Mouse (Mus musculus): ENCODE data around the gene Ruvbl2. TPM values are rescaled to one million over a fixed set of nuclear protein-coding genes. Genes with fewer than 3 reads are reported as not detected.
"Not testable (repeated sequence)": the region's sequence is repeated elsewhere in the genome, so short reads cannot be mapped to it uniquely, and the experiment has no call there.

Ruvbl2 gene
- polyA plus RNA-seq (2012; ENCODE audit: insufficient read depth, low replicate concordance) = 90.5 and 244 TPM in 2 replicates

- H3K36me3 ChIP-seq (replicated peaks; ENCODE audit: low read length) = peaks cover 59% of the 10 kb centered on the region
- no peaks in the 10 kb centered on the region for H3K27me3 ChIP-seq (replicated peaks)
- no peak for TF ChIP-seq GATA1 (IDR thresholded peaks at IDR 0.05; ENCODE audit: borderline replicate concordance, low read length)
- no peak for TF ChIP-seq FLI1 (IDR thresholded peaks at IDR 0.05; ENCODE audit: low read length)
- peaks cover 45% of the 10 kb centered on the region for H3K4me1 ChIP-seq
- H3K9me3 ChIP-seq = no peaks in the 10 kb centered on the region
- no peak within 1 kb of the TSS for H3K4me3 ChIP-seq (replicated peaks)
Measured at GRCm38 (mm10) chr7:45437521-45438276, at the start of gene Ruvbl2. Gene Ruvbl2 (minus strand): TSS chr7:45438096.

DNA sequence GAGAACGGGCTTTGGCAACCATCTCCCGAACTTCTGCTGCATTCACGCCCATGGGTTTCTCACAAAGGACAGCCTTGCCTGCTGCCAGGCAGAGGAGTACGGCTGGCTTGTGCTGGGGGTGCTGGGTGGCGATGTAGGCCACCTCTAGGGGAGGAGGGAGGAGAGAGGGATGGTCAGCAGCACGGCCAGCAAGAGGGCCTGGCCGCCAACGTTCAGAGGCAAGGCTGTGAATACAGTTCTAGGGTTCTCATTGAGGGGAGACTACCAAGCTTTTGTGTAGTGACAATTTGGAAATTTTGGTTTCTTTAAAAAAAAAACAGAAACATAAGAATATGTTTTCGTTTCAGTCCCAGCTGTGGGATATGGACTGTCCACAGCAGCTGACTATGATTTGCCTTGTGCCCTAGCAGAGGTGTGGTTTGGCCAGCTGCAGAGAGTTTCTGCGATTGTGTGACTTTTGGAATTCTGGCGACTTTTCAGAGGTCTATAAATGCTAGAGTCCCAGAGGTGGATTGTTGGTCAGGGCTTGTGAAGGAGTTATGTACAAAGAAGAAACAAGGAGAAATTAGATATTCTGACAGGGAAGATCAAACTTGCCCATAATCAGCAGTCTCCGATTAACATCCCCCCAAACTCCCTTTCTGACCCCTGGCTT, 49.0 kb upstream of the Ruvbl2 start, which contains the start of gene Gm45808:
Gene Gm45808, minus strand, starts transcription at position 51 of the 655 bp plus-strand sequence.
- H3K4me3 ChIP-seq (replicated peaks) = no peak within 1 kb of the TSS
- no peaks in the 10 kb centered on the region for H3K9me3 ChIP-seq
- TF ChIP-seq GATA1 (IDR thresholded peaks at IDR 0.05; ENCODE audit: borderline replicate concordance, low read length) (no peak), FLI1 (IDR thresholded peaks at IDR 0.05; ENCODE audit: low read length) (no peak)
- peaks cover 45% of the 10 kb centered on the region for H3K4me1 ChIP-seq
- peaks cover 11% of the 10 kb centered on the region for H3K27me3 ChIP-seq (replicated peaks)
- peaks cover 2% of the 10 kb centered on the region for H3K36me3 ChIP-seq (replicated peaks; ENCODE audit: low read length)

DNA sequence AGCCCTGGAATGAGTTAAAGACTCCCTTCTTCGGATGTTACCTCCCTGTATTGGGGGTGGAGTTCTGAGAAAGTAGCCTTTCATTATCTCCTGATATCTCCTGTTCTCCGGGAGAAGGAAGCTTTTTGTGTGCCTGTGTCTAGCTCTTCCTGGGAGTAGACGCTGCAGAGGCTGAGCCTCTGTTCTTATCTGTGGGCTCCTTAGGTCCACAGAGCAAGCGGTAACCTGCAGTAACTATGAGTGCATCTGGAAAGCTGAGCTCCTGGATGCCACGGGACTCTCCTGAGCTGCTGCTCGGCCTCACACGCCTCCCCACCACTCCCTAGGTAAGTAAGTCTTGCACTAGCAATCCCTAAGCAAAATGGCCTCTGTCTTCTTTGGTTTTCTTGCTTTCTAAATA, 48.3 kb upstream of the Ruvbl2 start:
- TF ChIP-seq FLI1 (IDR thresholded peaks at IDR 0.05; ENCODE audit: low read length) (no peak), GATA1 (IDR thresholded peaks at IDR 0.05; ENCODE audit: borderline replicate concordance, low read length) (no peak)
- Histone ChIP-seq H3K4me3 (replicated peaks) (no peak overlapping the region), H3K27me3 (replicated peaks) (peaks cover 11% of the 10 kb centered on the region), H3K9me3 (no peaks in the 10 kb centered on the region), H3K4me1 (peaks cover 45% of the 10 kb centered on the region), H3K36me3 (replicated peaks; ENCODE audit: low read length) (no peaks in the 10 kb centered on the region)

DNA sequence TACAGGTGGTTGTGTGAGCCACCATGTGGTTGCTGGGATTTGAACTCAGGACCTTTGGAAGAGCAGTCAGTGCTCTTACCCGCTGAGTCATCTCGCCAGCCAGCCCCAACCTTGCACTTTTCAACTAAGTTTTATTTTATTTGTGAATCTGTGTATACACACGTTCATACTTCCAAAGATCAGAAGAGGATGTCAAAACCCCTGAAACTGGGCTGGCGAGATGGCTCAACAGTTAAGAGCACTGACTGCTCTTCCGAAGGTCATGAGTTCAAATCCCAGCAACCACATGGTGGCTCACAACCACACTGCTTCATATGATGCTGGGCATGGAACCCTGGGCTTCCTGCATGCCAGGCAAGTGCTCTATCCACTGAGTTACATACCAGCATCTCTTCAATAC, 47.1 kb upstream of the Ruvbl2 start:
- H3K4me3 ChIP-seq (replicated peaks) = not testable (repeated sequence)

DNA sequence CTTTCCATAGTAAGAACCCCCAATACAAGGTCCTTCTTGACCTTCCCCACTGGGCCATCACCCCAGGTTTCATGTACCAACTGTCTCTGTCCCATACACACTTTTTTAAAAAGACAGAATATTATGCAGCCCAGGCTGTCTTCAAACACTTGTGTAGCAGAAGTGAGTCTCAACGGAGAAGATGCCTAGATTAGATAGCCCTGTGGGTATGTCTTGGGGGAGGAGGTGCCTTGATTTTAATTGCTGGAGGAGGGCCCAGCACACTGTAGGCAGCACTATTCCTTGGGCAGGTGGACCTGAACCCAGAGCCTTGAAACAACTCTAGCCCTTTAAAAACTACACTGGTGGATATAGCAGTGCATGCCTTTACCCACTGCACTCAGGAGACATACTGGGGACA, 44.3 kb upstream of the Ruvbl2 start:
- Histone ChIP-seq H3K4me1 (peaks cover 24% of the 10 kb centered on the region), H3K27me3 (replicated peaks) (peaks cover 3% of the 10 kb centered on the region), H3K4me3 (replicated peaks) (no peak overlapping the region), H3K36me3 (replicated peaks; ENCODE audit: low read length) (no peaks in the 10 kb centered on the region), H3K9me3 (no peaks in the 10 kb centered on the region)
- no peak for TF ChIP-seq FLI1 (IDR thresholded peaks at IDR 0.05; ENCODE audit: low read length)
- no peak for TF ChIP-seq GATA1 (IDR thresholded peaks at IDR 0.05; ENCODE audit: borderline replicate concordance, low read length)

More for the DNA sequence above, 47.1 kb upstream of the Ruvbl2 start:
- not testable (repeated sequence) for H3K9me3 ChIP-seq; H3K36me3 ChIP-seq (replicated peaks; ENCODE audit: low read length)
- Histone ChIP-seq H3K27me3 (replicated peaks) (peaks cover 11% of the 10 kb centered on the region), H3K4me1 (peaks cover 39% of the 10 kb centered on the region)

DNA sequence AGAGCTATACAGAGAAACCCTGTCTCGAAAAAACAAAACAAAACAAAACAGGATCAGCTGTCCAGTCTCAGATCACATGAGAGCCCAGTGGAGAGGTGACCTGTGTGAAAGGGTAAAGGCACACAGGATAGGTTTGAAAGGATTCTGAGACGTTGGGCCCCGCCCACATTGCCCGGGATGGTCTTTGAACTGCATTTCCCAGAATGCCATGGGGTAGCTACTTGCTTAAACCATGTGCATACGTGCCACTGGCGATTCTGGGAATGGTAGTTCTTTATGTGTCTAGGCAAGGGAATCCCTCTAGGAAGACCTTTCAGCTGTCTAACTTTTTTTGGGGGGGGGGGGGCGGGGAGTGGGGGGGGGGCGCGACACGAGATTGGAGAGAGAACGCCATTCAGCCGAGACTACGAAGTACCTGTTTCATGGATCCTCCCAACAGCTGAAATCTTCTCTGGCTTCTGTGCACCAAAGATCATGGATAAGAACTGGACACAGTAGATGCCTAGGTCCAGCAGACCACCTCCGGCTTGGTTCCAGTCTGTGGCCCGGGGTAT, 43.6 kb upstream of the Ruvbl2 start, which contains the start of gene Tulp2:
Gene Tulp2, plus strand, starts transcription at position 504 of the 554 bp plus-strand sequence.
- TF ChIP-seq FLI1 (IDR thresholded peaks at IDR 0.05; ENCODE audit: low read length) = no peak
- TF ChIP-seq GATA1 (IDR thresholded peaks at IDR 0.05; ENCODE audit: borderline replicate concordance, low read length) = no peak
- H3K27me3 ChIP-seq (replicated peaks) = no peaks in the 10 kb centered on the region
- H3K9me3 ChIP-seq = no peaks in the 10 kb centered on the region
- no peak within 1 kb of the TSS for H3K4me3 ChIP-seq (replicated peaks)
- no peaks in the 10 kb centered on the region for H3K36me3 ChIP-seq (replicated peaks; ENCODE audit: low read length)
- peaks cover 24% of the 10 kb centered on the region for H3K4me1 ChIP-seq

GRCm38 (mm10) chr7:45480310-45480709, 42.4 kb upstream of the Ruvbl2 start:
- H3K36me3 ChIP-seq (replicated peaks; ENCODE audit: low read length); H3K27me3 ChIP-seq (replicated peaks): not testable (repeated sequence)
- peaks cover 24% of the 10 kb centered on the region for H3K4me1 ChIP-seq

GRCm38 (mm10) chr7:45478774-45479173, 40.9 kb upstream of the Ruvbl2 start:
- Histone ChIP-seq H3K27me3 (replicated peaks) (no peaks in the 10 kb centered on the region), H3K4me3 (replicated peaks) (no peak overlapping the region), H3K9me3 (0 out of 2 replicates have a peak, but pooled peaks cover under 1% of the 10 kb centered on the region), H3K36me3 (replicated peaks; ENCODE audit: low read length) (no peaks in the 10 kb centered on the region), H3K4me1 (peaks cover 29% of the 10 kb centered on the region)
- no peak for TF ChIP-seq FLI1 (IDR thresholded peaks at IDR 0.05; ENCODE audit: low read length)
- no peak for TF ChIP-seq GATA1 (IDR thresholded peaks at IDR 0.05; ENCODE audit: borderline replicate concordance, low read length)

More at GRCm38 (mm10) chr7:45480310-45480709, 42.4 kb upstream of the Ruvbl2 start:
- H3K4me3 ChIP-seq (replicated peaks); H3K9me3 ChIP-seq: not testable (repeated sequence)

- no peaks in the 10 kb centered on the region for H3K27me3 ChIP-seq (replicated peaks)
Measured at GRCm38 (mm10) chr7:45477003-45477402, 39.1 kb upstream of the Ruvbl2 start.

GRCm38 (mm10) chr7:45476453-45476852, 38.6 kb upstream of the Ruvbl2 start:
- TF ChIP-seq GATA1 (IDR thresholded peaks at IDR 0.05; ENCODE audit: borderline replicate concordance, low read length) = no peak
- TF ChIP-seq FLI1 (IDR thresholded peaks at IDR 0.05; ENCODE audit: low read length) = no peak
- Histone ChIP-seq H3K9me3 (0 out of 2 replicates have a peak, but pooled peaks cover 3% of the 10 kb centered on the region), H3K27me3 (replicated peaks) (no peaks in the 10 kb centered on the region), H3K4me1 (peaks cover 24% of the 10 kb centered on the region), H3K36me3 (replicated peaks; ENCODE audit: low read length) (no peaks in the 10 kb centered on the region), H3K4me3 (replicated peaks) (no peak overlapping the region)

More at GRCm38 (mm10) chr7:45477003-45477402, 39.1 kb upstream of the Ruvbl2 start:
- H3K4me1 ChIP-seq = peaks cover 25% of the 10 kb centered on the region
- H3K36me3 ChIP-seq (replicated peaks; ENCODE audit: low read length) = no peaks in the 10 kb centered on the region
- H3K9me3 ChIP-seq = 0 out of 2 replicates have a peak, but pooled peaks cover 3% of the 10 kb centered on the region
- H3K4me3 ChIP-seq (replicated peaks) = peak overlapping the region; percentile 7
- no peak for TF ChIP-seq FLI1 (IDR thresholded peaks at IDR 0.05; ENCODE audit: low read length)
- no peak for TF ChIP-seq GATA1 (IDR thresholded peaks at IDR 0.05; ENCODE audit: borderline replicate concordance, low read length)

Measured in megakaryocyte, embryonic 14.5 days (primary cell).